Mouse (Mus musculus): ENCODE results near the gene Vwc2l.

Vwc2l gene

GRCm38 (mm10) chr1:70725655-70726066 lies at the start of gene Vwc2l:
TSS of gene Vwc2l (plus strand) at chr1:70725715.
- in situ Hi-C loops (cut with MboI) = no loop called here

DNA sequence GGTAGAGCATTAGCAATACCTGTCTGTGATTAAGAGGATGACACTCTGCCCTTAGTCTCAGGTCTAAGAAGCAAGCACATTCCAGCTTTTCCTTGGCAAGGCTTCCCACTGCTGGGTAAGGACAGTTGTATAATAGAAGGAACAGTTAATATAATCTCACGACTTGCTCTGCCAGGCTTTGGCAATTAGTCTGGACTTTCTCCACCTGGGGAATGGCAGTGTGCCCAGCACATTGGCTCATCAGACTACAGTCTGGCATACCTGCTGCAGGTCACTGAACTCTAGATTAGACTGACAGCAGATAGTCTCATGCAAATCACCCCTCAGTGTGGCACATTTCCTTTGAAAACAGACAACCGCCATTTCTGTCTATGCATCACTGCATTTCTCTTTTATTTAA lies 33.0 kb upstream of the Vwc2l start:
- in situ Hi-C loops (cut with MboI) = no loop called here

DNA sequence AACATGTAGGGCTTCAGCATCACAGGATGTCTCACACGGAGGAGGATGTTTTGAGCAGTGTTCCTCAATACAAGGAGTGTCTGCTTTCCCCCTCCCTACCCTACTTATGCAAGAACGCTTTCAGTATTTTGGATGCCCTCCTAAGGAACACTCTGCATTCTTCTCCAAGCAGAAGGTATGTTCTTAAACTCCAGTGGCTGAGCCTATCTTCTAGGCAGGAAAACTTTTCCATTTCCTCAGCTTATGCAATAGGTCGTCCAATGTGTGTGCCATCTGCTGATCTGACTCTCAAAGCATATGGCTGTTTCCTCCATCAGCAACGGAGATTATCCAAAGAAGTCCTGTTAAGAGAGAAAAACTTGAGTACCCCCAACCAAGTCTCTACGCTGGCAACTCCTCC lies 25.2 kb upstream of the Vwc2l start:
- in situ Hi-C loops (cut with MboI) = no loop called here

GRCm38 (mm10) chr1:70703934-70704333 lies 21.6 kb upstream of the Vwc2l start:
- in situ Hi-C loops (cut with MboI) = no loop called here

DNA sequence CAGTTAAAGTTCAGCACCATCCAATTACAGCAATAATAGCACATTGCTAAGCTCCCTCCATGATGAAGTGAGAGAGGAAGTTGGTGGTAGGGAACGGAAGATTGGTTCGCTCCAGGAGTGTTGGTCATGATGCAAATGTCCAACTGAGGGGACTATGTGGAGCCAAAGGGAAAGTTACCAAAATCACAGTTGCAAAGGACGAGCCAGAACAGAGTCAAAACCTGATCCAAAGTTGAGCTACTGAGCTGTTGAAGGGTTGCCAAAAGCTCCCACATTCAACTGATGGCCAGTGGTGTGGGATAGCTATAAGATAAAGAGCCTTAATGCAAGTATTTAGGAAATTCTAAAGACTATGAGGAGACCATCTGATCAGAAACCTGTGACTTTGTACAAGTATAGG lies 19.7 kb upstream of the Vwc2l start:
- in situ Hi-C loops (cut with MboI) = no loop called here

DNA sequence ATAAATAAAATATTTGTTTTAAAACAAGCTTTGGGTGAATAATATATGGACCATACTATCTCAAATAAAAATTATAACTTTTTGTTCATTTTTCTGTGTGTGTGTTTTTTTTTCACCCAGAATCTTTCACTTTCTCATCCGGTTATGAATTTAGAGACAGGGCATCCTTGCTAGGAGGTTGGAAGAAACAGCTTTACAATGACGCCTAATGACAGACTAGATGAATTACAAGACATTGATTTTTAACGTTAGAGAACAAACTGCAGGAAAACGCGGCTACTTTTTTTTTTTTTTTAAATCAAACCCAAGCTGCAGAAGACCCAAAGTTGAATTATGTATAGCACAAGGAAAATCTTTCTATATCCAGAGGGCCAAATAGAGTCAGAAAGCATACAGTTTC lies 470 bp upstream of the Vwc2l start:
- in situ Hi-C loops (cut with MboI) = no loop called here

DNA sequence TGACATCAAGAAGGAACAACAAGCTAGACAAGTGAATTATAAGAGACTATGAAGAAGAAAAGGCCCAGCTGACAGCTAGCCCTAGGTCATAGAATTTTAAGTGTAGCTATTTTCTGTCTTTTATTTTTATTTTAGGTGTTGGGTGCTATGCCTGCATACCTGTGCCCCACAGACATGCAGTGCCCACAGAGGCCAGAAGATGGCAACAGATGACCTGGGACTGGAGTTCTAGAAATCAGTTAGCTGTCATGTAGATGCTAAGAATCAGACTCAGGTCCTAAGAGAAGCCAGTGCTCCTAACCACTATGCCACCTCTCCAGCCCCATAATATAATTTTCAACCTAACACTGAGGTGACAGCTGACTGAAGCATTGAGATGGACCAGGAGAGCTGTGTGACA lies 61.6 kb downstream of the Vwc2l start:
- in situ Hi-C loops (cut with MboI) = no loop called here

DNA sequence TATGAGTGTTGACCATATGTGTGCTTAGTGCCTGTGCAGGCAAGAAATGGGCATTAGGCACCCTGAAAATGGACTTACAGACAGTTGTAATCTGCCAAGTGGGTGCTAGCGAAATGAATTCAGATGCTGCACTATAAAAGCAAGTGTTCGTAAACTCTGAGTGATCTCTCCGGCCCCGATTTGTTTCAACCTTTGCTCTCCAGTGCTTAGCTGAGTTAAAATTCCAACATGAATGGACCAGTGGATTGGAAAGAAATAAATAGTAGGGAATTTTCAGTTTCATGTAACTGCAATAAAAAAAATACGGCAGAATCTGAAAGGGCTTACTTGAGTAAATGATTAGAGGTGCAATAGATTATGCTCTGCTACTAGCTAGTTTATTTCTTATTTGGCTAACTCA lies 66.1 kb downstream of the Vwc2l start:
- in situ Hi-C loops (cut with MboI) = no loop called here

- in situ Hi-C loops (cut with MboI) = no loop called here
These were observed 69.6 kb downstream of the Vwc2l start for GRCm38 (mm10) chr1:70795094-70795493.

DNA sequence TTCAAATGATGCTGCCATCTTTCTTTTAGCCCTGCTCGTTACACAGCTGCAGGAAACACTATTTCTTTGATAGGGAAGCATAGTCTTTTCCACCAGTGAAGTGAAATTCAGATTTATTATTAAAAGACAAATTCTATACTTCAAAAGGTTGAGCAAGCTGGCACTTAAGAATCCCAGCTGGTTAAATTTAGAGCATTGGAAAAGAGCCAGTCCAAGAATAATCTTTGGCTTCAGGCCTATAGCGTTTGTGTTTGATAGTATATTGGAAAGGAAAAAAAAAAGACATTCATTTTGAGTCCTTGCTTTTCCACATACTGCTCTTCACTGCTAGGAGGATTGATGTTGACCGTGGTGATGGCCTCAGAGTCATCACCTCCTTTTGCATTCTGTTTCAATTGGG lies 77.9 kb downstream of the Vwc2l start:
- in situ Hi-C loops (cut with MboI) = no loop called here

- in situ Hi-C loops (cut with MboI) = no loop called here
These were observed 97.6 kb downstream of the Vwc2l start for GRCm38 (mm10) chr1:70823111-70823510.

- in situ Hi-C loops (cut with MboI) = no loop called here
These were observed 107.7 kb downstream of the Vwc2l start for GRCm38 (mm10) chr1:70833262-70833661.

DNA sequence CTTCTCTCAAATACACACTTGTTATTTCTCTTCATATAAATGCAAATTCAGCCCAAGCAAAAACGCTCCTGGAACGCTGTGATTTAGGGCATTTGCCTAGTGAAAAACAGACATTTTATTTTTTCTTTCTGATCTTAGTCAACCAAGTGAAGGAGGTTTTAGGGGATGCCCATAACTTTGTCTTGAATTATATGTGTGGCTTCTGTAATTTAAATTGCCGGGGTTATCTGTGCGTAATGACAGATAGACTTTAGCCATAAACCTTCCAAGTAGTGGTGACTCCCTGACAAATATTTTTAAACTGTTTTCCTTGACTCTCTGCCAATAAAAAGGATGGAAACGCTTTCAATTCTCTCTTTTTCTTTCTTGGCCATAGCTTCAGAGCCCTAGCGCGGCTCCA lies 116.7 kb downstream of the Vwc2l start:
- in situ Hi-C loops (cut with MboI) = no loop called here

DNA sequence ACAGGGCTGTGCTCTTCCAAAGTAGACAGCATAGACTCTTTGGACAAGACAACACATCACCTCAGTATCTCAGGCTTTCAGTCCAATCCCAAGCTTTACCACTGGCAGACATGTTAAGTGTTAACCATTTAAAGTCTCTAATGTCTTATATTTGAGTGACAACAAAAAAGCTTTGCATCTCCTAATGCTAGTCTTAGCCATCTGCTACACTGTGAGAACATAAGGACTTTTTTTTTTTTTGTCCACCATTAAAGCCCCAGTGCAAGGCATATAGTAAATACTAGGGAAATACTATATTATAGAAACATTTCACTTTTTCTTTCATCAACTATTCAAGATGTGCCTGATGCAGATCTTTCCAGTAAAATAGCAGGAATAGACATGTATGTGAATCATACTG lies 119.8 kb downstream of the Vwc2l start:
- in situ Hi-C loops (cut with MboI) = no loop called here

DNA sequence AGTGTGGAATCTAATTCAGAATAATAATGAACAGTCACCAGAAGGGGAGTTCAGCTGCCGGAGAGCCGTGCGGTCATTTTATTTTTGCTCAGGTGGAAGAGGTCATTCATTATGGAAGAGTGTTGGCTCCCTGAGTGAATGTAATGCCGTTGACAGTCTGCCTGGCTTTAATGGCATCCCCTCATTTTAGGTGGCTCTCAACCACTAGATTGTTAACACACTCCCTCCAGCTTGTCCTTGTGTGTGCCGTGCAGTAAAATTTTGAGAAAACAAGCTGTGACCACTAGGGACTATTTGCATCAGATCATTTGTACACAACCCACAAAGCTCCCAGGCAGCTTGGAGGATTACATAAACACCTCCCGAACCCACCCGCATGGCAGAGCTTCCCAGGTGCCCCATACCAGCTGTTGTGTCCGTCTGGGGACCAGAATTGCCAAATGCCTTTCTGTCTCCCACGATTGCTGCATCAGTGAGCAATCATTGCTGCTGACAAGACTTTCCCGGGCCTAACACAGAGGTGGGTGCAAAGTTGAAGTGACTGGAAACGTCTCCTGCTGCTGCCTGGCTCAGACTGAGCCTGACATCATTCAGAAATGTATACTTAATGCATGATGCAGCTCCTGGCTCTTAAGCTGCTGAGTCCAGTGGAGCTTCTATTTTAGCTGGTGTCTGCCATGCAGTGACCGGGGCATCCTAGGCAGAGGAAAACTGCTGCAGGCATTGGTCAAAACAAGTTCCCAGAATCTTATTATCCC lies 126.3 kb downstream of the Vwc2l start:
- in situ Hi-C loops (cut with MboI) = no loop called here

GRCm38 (mm10) chr1:70853446-70853845 lies 127.9 kb downstream of the Vwc2l start:
- in situ Hi-C loops (cut with MboI) = no loop called here

- in situ Hi-C loops (cut with MboI) = no loop called here
These were observed 130.4 kb downstream of the Vwc2l start for GRCm38 (mm10) chr1:70855912-70856311.

DNA sequence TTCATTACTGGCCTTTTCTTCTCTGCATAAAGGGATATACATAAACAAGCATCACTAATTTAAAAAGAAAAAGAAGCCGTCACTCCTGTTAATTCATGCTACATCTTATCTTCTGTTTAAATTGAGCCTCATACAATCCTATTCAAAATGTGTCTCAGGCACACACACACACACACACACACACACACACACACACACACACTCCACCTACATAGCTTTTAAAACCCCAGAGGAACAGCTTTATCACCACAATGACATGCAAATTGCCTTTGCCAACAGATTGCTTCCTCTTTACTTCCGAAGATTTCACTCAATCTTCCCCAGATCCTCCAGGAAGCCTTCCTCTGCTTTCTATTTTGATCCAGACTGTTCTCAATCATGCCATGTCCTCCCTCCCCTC lies 136.2 kb downstream of the Vwc2l start:
- in situ Hi-C loops (cut with MboI) = no loop called here

- in situ Hi-C loops (cut with MboI) = no loop called here
These were observed 140.6 kb downstream of the Vwc2l start for GRCm38 (mm10) chr1:70866137-70866536.

DNA sequence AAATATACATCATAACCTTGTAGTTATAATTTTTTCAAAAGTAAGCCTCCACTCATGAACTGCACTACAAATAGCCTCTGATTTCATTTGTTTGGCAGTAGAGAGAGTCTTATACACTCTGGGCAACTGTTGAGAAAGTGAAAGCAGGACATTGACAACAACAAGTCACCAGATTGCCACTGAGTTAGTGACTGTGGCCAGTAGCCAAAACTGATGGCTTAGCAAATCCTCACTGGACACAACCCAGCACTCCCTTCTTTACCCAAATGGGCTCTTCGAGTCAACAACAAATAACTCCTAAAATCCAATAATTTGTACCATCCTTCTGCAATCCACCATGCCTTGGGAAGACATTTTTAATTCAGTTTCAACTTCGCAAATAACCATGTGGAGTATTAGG lies 155.0 kb downstream of the Vwc2l start:
- in situ Hi-C loops (cut with MboI) = no loop called here

DNA sequence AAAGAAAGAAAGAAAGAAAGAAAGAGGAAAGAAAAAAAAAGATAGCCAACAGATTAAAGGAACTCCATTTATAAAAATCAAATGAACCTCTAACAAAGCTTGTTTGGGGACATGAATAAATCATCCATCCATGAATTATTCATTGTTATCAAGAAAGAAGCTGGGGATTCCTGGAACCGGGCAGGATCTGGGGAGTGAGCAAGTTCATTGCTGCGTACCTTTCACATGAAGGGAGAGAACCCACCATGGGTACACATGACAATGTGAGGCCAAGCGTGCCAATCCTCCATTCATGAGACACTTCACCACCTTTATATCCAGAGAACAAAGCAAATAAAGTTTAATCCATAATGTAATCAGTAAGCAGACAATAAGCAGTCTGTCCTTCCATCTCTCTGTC lies 155.8 kb downstream of the Vwc2l start:
- in situ Hi-C loops (cut with MboI) = no loop called here

- in situ Hi-C loops (cut with MboI) = no loop called here
These were observed 158.6 kb downstream of the Vwc2l start for GRCm38 (mm10) chr1:70884156-70884555.

DNA sequence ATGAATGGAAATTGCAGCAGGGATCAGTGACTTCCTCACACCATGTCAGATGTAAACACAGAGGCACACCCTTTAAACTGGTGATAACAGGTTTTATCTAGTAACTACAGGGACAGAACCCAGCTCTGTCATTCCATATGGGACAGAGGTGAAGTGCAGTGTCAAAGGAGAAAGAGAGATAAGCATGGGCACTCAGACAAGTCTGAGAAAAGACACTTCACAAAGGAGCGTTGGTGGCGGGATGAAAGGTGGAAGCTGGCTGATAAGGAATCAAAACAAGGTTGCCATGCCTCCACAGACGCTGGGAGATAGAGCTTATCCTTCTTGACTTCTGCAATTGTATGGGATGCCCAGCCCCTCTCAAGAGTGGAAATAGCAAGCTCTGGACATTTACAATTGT lies 176.8 kb downstream of the Vwc2l start:
- in situ Hi-C loops (cut with MboI) = no loop called here

DNA sequence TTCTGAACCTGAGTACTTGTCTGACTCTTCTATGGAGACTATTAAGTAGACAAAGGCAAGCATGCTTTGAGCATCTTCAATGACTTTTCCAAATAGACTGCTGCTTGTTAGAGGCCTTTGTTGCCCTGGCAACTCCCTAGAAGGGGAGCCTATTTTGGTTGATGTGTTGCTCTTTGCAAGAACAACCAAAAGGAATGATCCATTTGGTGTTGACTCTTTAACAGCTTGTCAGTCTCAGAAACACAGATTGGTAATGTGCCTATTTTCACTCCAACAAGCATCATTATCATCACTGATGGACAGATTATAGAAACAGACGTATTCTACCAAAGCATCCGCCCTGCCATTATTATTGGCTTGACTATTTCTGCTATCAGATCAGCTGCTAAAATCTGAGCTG lies 181.9 kb downstream of the Vwc2l start:
- in situ Hi-C loops (cut with MboI) = no loop called here
